Mouse (Mus musculus) megakaryocyte, embryonic 14.5 days (primary cell): ENCODE data around the gene Hist2h3c2.

Source experiments
- FLI1 ChIP-seq: IDR thresholded peaks from 2 replicates; pipeline ENCODE4 v1.6.1; 2012; ENCODE audit warnings: low read length, inconsistent platforms, mixed read lengths
- GATA1 ChIP-seq: IDR thresholded peaks from 3 replicates; pipeline ENCODE4 v1.6.1; 2012; ENCODE audit warnings: mixed read lengths, low read length, inconsistent platforms, borderline replicate concordance

GRCm38 (mm10) chr3:96220765-96221639, 17.9 kb downstream of the Hist2h3c2 start, which contains the start of the genes Hist2h2ac and Hist2h2be:
- no peak for TF ChIP-seq GATA1
- no peak for TF ChIP-seq FLI1
